18 mouse cellular contexts compared by ENCODE assay signal in the genomic region with DNA sequence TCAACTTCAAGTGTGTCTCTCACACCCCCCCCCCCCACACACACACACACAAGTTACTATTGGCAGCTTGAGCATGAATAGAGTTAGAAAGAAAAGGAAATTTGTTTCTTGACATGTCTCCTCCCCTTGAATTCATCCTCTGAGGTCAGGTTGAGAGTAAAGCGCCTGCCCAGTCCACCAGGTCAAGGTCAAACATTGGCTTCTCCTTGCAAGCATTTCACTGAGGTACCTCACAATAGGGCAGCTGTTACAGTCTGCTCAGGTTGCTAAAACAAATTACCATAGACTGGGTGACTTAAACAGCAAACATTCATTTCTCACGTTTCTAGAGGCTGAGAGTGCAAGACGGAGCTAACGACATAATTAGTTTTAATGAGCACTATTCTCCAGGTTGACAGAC.
A peak's percentile ranks its signal among the peaks of the same experiment; 100 is the strongest.
DNase-seq lines count a peak whose midpoint lies in the region; TF ChIP-seq lines count a peak whose summit lies in the region.
"Had no signal": no experiment of that assay in that cellular context is flagged by ENCODE, and none has a peak within 500 bp of the region (broad histone marks: within the 10 kb centered on the region; RNA-seq: fewer than 3 reads in every experiment).

No protein-coding gene starts in this region.

- DNase-seq in ES-CJ7 (ENCODE audit: low read depth, low spot score) = peak; percentile 15
- DNase-seq in ES-E14 (ENCODE audit: low read depth, low spot score) = peak; percentile 2
- DNase-seq in ZHBTc4 (ENCODE audit: low read depth, low spot score) = peak; percentile 51
- DNase-seq in ovary, postnatal 14 days (ENCODE audit: low spot score) = no peak
- DNase-seq in cerebellum, adult 9-10 months = no peak
- DNase-seq in adrenal gland, postnatal 14 days = no peak
- DNase-seq: adrenal gland, adult 2 months; adrenal gland, postnatal 10 days; adrenal gland, postnatal 36 days; cerebellum, adult 11 months; cerebellum, adult 18-20 months; cerebellum, adult 8-10 months; cerebellum, postnatal 10 days; cerebellum, postnatal 25 days; forebrain, postnatal 0 days had no signal

- H3K9ac ChIP-seq in ES-E14 (ENCODE audit: insufficient read depth, low read depth, low read length, poor library complexity, severe bottlenecking) = no peak overlapping the region
- H3K9ac ChIP-seq: embryonic facial prominence, embryonic 12.5 days; forebrain, embryonic 15.5 days; forebrain, postnatal 0 days had no signal

- H3K4me1 ChIP-seq in ES-E14 (ENCODE audit: control insufficient read depth in 2 of 2, insufficient read depth in 2 of 2, low read length in 2 of 2, poor library complexity in 1 of 2) = no peaks in the 10 kb centered on the region
- H3K4me1 ChIP-seq: embryonic facial prominence, embryonic 10.5 days; embryonic facial prominence, embryonic 12.5 days; forebrain, embryonic 15.5 days had no signal

- H3K4me3 ChIP-seq in ES-E14 (ENCODE audit: insufficient read depth in 1 of 2, low read depth in 1 of 2, low read length in 2 of 2, poor library complexity in 1 of 2, severe bottlenecking in 1 of 2) = no peak overlapping the region
- H3K4me3 ChIP-seq: embryonic facial prominence, embryonic 10.5 days; embryonic facial prominence, embryonic 12.5 days; forebrain, embryonic 15.5 days had no signal

- H3K36me3 ChIP-seq in ES-E14 (ENCODE audit: control insufficient read depth, insufficient read depth, low read length, poor library complexity, severe bottlenecking) = no peaks in the 10 kb centered on the region
- H3K36me3 ChIP-seq: embryonic facial prominence, embryonic 10.5 days; embryonic facial prominence, embryonic 12.5 days; forebrain, embryonic 15.5 days had no signal

- no peak overlapping the region for H3K27ac ChIP-seq in ES-E14 (ENCODE audit: insufficient read depth, low read depth, low read length, poor library complexity, severe bottlenecking)
- H3K27ac ChIP-seq: embryonic facial prominence, embryonic 10.5 days; embryonic facial prominence, embryonic 12.5 days; forebrain, embryonic 15.5 days had no signal

- in situ Hi-C loops in ES-E14 (cut with MboI; ENCODE audit: low sequenced_read_pairs in 2 of 2, unreplicated experiment in 2 of 2) = no loop called here

- no peaks in the 10 kb centered on the region for H3K9me3 ChIP-seq in ES-E14 (ENCODE audit: control insufficient read depth, insufficient read depth, low read depth, low read length)
- H3K9me3 ChIP-seq: embryonic facial prominence, embryonic 10.5 days; embryonic facial prominence, embryonic 12.5 days; forebrain, embryonic 15.5 days had no signal

TF ChIP-seq in ES-E14, 5 proteins besides CTCF, POLR2A, EP300 and RAD21:
- no peak for TF ChIP-seq ZNF384 (IDR thresholded peaks at IDR 0.05; ENCODE audit: low read depth, low read length)
- TF ChIP-seq HCFC1 (IDR thresholded peaks at IDR 0.05; ENCODE audit: borderline replicate concordance, insufficient read depth, low read length) = no peak
- TF ChIP-seq ZC3H11A (IDR thresholded peaks at IDR 0.05; ENCODE audit: borderline replicate concordance, low read depth, low read length) = no peak
- TF ChIP-seq CHD2 (IDR thresholded peaks at IDR 0.05; ENCODE audit: low read depth, low read length) = no peak
- TF ChIP-seq MAFK (IDR thresholded peaks at IDR 0.05; ENCODE audit: insufficient read depth, low read depth, low read length) = no peak

Comparison
In these comparisons a context has a peak if more than half of its experiments do, and no peak if none do; other contexts are left out.
1. DNase-seq: peak in ES-CJ7 (single experiment), ES-E14 (single experiment) and ZHBTc4 (single experiment); none in ovary, postnatal 14 days (single experiment), cerebellum, adult 9-10 months (single experiment) and adrenal gland, postnatal 14 days (single experiment).